Mouse (Mus musculus): ENCODE measurements around the gene Sec23ip.

GRCm38 (mm10) chr7:128824986-128825563 lies 80.3 kb downstream of the Sec23ip start:
- TF ChIP-seq CEBPB (IDR thresholded peaks at IDR 0.05; ENCODE audit: low read depth) (no peak), CTCF (IDR thresholded peaks at IDR 0.05; ENCODE audit: control insufficient read depth, insufficient read depth, insufficient read length) (no peak), MYOG (IDR thresholded peaks at IDR 0.05; ENCODE audit: control insufficient read depth, extremely low read depth, insufficient read length) (no peak), USF1 (IDR thresholded peaks at IDR 0.05; ENCODE audit: low read depth) (no peak), MYOD1 (IDR thresholded peaks at IDR 0.05; ENCODE audit: control insufficient read depth, insufficient read length, low read depth) (no peak), MAX (IDR thresholded peaks at IDR 0.05) (no peak), FOSL1 (IDR thresholded peaks at IDR 0.05; ENCODE audit: insufficient read depth, low read length, poor library complexity, severe bottlenecking) (no peak)

Measured in C2C12 (cell line).